Mouse (Mus musculus) liver, postnatal 0 days (tissue): ENCODE data around the gene Atf7. TPM values are rescaled to one million over a fixed set of nuclear protein-coding genes. Genes with fewer than 3 reads are reported as not detected.

ENCODE experiments used
- ATAC-seq: fragments of 200-750 bp; cut with Nextera tagmentation; 2 replicates; pipeline ENCODE4 v1.8.0; 2017; ENCODE audit warnings: mild to moderate bottlenecking, moderate library complexity
- DNase-seq: peaks from one replicate; pipeline ENCODE4 v3.0.0-alpha.2; 2016
- H3K27ac ChIP-seq: fragments of 300-500 bp; sonication (generic); 2 replicates; pipeline ENCODE4 v1.5.1; 2014; ENCODE audit warnings: antibody characterized with exemption, moderate library complexity, mild to moderate bottlenecking, low read depth
- H3K27me3 ChIP-seq: fragments of 300-500 bp; sonication (generic); 2 replicates; pipeline ENCODE4 v1.6.1; 2014; ENCODE audit warnings: low read length, control low read depth, mixed read lengths; ENCODE audit not compliant: insufficient read depth
- H3K36me3 ChIP-seq: fragments of 300-500 bp; sonication (generic); replicated peaks from 2 replicates; pipeline ENCODE4 v1.6.1; 2014; ENCODE audit warnings: mild to moderate bottlenecking, control low read depth, low read length, moderate library complexity, mixed read lengths; ENCODE audit not compliant: insufficient read depth
- H3K4me1 ChIP-seq: fragments of 300-500 bp; sonication (generic); 2 replicates; pipeline ENCODE4 v1.6.1; 2014; ENCODE audit warnings: antibody characterized with exemption, mild to moderate bottlenecking, control low read depth; ENCODE audit not compliant: insufficient read depth
- H3K4me2 ChIP-seq: fragments of 300-500 bp; sonication (generic); 2 replicates; pipeline ENCODE4 v1.6.1; 2014; ENCODE audit warnings: low read depth, mild to moderate bottlenecking, low read length, moderate library complexity, mixed read lengths
- H3K4me3 ChIP-seq: fragments of 300-500 bp; sonication (generic); 2 replicates; pipeline ENCODE4 v1.5.1; 2014; ENCODE audit warnings: low read depth, low read length
- H3K9ac ChIP-seq: fragments of 300-500 bp; sonication (generic); replicated peaks from 2 replicates; pipeline ENCODE4 v1.6.1; 2014; ENCODE audit warnings: mild to moderate bottlenecking, moderate library complexity
- H3K9me3 ChIP-seq: fragments of 300-500 bp; sonication (generic); 2 replicates; pipeline ENCODE4 v1.6.1; 2016; ENCODE audit warnings: mild to moderate bottlenecking, control low read depth, low read length, mixed read lengths
- CTCF ChIP-seq: sonication (generic); IDR thresholded peaks from 2 replicates; pipeline ENCODE4 v1.5.1; 2016; ENCODE audit warnings: antibody characterized with exemption, low read depth
- EP300 ChIP-seq: IDR thresholded peaks from 2 replicates; pipeline ENCODE4 v1.6.1; 2016; ENCODE audit warnings: antibody characterized with exemption, low read depth, mild to moderate bottlenecking
- WGBS: fragments of 180-500 bp; shearing (Covaris S2); extraction: QIAGEN DNeasy Blood & Tissue Kit; methylation state at CpG from one replicate; pipeline ENCODE4 v1.1.7; 2014; ENCODE audit not compliant: insufficient replicate concordance; 5-methylcytosine and 5-hydroxymethylcytosine counted together
- polyA plus RNA-seq: library from polyadenylated mRNA; unstranded; fragments of >200 nt; fragmentation: Nextera tagmentation; extraction: Ambion mirVana; gene quantifications from 2 replicates; pipeline ENCODE4 v1.2.1, GENCODE M21; 2015

The Atf7 gene
- polyA plus RNA-seq, 1 experiment from 2014 or later: 8.1 TPM

GRCm38 (mm10) chr15:102581205-102581604 is 44.1 kb downstream of the Atf7 start:
- H3K27me3 ChIP-seq: no peaks in the 10 kb centered on the region
- H3K4me3 ChIP-seq: no peak overlapping the region
- H3K27ac ChIP-seq: no peak overlapping the region
- DNase-seq (no peak), ATAC-seq (no peak)
- 68% methylated on average over 1 of the region's 1 CpGs for WGBS
- TF ChIP-seq EP300 (no peak), CTCF (no peak)
- H3K9me3 ChIP-seq: no peaks in the 10 kb centered on the region
- H3K4me2 ChIP-seq: no peak overlapping the region
- H3K9ac ChIP-seq: no peak overlapping the region
- H3K36me3 ChIP-seq: 0 out of 2 replicates have a peak, but pooled peaks cover 3% of the 10 kb centered on the region
- 0 out of 2 replicates have a peak, but pooled peaks cover 2% of the 10 kb centered on the region for H3K4me1 ChIP-seq

DNA sequence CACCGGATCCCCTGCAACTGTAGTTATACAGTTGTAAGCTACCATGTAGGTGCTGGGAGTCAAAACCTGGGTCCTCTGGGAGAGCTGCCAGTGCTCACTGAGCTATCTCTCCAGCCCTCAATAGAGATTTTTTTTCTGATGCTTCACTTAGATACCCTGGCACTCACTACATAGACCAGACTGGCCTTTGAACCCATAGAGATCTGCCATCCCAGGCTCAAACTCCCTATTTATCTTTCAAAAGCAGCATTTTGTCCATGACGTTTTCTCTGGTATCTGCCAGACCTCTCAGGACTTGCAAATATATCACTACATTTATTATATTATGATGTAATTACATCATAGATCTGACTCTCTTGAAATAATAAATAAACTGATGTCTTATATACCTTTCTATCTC is 46.9 kb downstream of the Atf7 start:
- Histone ChIP-seq H3K27me3 (no peaks in the 10 kb centered on the region), H3K4me2 (no peak overlapping the region)
- 69% methylated on average over 2 of the region's 2 CpGs for WGBS

GRCm38 (mm10) chr15:102576972-102577371 is 48.3 kb downstream of the Atf7 start:
- Histone ChIP-seq H3K9ac (no peak overlapping the region), H3K27ac (no peak overlapping the region), H3K4me3 (no peak overlapping the region), H3K36me3 (0 out of 2 replicates have a peak, but pooled peaks cover 5% of the 10 kb centered on the region), H3K4me1 (0 out of 2 replicates have a peak, but pooled peaks cover 2% of the 10 kb centered on the region), H3K9me3 (no peaks in the 10 kb centered on the region), H3K4me2 (no peak overlapping the region), H3K27me3 (no peaks in the 10 kb centered on the region)
- ATAC-seq: no peak
- TF ChIP-seq EP300 (no peak), CTCF (no peak)
- WGBS: 95% methylated on average over 1 of the region's 1 CpGs
- DNase-seq: no peak

More for the DNA sequence above, 46.9 kb downstream of the Atf7 start:
- ATAC-seq (no peak), DNase-seq (no peak)
- Histone ChIP-seq H3K4me1 (0 out of 2 replicates have a peak, but pooled peaks cover 2% of the 10 kb centered on the region), H3K4me3 (no peak overlapping the region), H3K36me3 (0 out of 2 replicates have a peak, but pooled peaks cover 5% of the 10 kb centered on the region), H3K27ac (no peak overlapping the region), H3K9ac (no peak overlapping the region), H3K9me3 (no peaks in the 10 kb centered on the region)
- TF ChIP-seq CTCF (no peak), EP300 (no peak)

DNA sequence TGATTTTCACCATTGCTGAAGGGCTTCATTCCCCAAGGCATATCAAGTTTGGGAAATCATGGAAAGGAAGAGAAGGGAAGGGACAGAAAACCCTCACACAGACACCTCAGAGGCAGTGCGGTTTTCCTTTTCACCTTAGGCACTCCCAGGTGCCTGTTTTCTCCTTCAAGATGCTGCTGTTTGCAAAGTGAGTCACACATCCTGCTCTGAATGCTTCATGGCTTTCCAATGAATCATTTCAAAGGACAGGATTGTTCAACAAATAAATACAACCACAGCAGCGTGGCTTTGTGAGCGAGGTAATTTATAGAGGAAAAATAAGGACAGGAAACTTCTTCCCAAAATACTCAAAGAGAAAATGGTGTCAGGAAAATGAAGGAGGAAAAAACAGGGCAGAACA is 53.2 kb downstream of the Atf7 start:
- H3K4me2 ChIP-seq: no peak overlapping the region
- H3K4me3 ChIP-seq: no peak overlapping the region
- no peaks in the 10 kb centered on the region for H3K9me3 ChIP-seq
- no peaks in the 10 kb centered on the region for H3K4me1 ChIP-seq
- 80% methylated on average over 3 of the region's 3 CpGs for WGBS
- ATAC-seq (no peak), DNase-seq (no peak)
- no peak overlapping the region for H3K9ac ChIP-seq
- 0 out of 2 replicates have a peak, but pooled peaks cover 3% of the 10 kb centered on the region for H3K36me3 ChIP-seq
- no peak for TF ChIP-seq EP300
- no peak overlapping the region for H3K27ac ChIP-seq
- H3K27me3 ChIP-seq: no peaks in the 10 kb centered on the region

DNA sequence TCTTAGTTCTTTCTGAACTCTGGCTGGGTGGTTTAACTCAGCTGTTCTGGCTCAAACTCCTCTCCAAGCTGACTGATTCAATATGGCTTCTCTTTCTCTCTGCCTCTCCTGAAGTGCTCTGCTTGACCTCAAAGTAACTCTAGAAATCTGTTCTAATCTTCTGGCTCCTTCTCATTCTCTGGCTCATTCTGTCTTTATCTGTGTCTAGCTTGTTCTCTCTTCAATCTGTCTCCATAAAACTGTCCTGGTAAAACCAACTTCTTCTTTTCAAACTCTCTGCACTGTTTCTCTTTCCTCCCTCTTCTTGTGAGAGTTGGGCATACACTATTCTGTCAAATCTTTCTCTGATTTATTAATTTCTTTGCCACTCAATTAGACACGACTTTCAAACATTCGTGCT is 57.4 kb downstream of the Atf7 start:
- TF ChIP-seq CTCF: no peak
- TF ChIP-seq EP300: no peak
- no peaks in the 10 kb centered on the region for H3K36me3 ChIP-seq
- no peak overlapping the region for H3K4me3 ChIP-seq
- H3K9me3 ChIP-seq: no peaks in the 10 kb centered on the region
- DNase-seq: no peak
- H3K9ac ChIP-seq: no peak overlapping the region
- no peak overlapping the region for H3K4me2 ChIP-seq
- ATAC-seq: no peak
- H3K4me1 ChIP-seq: no peaks in the 10 kb centered on the region
- H3K27ac ChIP-seq: no peak overlapping the region
- no peaks in the 10 kb centered on the region for H3K27me3 ChIP-seq
- WGBS: 57% methylated on average over 2 of the region's 2 CpGs

DNA sequence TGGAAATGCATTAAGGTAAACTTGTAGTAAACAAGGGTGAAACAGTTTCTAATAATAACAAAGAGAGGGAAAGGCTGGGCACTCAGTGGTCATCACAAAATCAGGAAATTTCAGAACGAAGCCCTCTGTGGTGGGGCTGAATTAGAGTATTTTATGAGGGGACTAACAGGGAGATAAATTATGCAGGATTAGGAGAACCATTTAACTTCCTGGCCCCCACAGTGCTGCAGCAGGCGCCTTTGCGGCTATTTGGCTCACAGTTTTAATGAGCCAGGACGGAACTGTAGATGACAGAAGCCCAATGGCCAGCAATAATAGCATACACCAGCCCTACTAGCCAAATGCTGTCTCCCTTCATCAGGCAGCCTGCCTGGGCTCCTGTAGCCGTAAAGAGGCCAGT is 61.6 kb downstream of the Atf7 start:
- Histone ChIP-seq H3K9me3 (no peaks in the 10 kb centered on the region), H3K9ac (no peak overlapping the region), H3K27ac (no peak overlapping the region), H3K36me3 (peaks cover 4% of the 10 kb centered on the region; the same call in 1 of the 2 replicates), H3K4me3 (no peak overlapping the region), H3K4me2 (no peak overlapping the region), H3K4me1 (no peaks in the 10 kb centered on the region), H3K27me3 (no peaks in the 10 kb centered on the region)
- no peak for DNase-seq
- no peak for ATAC-seq
- 89% methylated on average over 5 of the region's 5 CpGs for WGBS
- no peak for TF ChIP-seq EP300
- no peak for TF ChIP-seq CTCF

DNA sequence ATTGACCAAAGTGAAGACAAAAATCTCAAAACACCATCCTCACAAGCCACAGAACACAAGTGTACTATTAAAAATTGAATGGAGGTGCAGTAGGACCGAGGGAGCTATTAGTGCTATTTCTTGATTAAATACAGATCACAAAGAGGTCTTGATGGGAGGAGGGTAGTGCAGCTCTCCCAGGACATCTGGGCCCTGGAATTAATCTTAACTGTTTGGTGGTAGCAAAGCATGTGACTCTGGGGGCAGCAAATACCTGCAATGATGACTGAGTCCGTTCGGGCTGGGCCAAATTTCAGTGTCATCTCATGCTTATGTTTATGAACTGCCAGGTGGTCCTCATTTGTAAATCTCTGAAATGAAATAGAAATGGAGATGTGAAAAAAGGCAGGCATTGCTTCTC is 62.2 kb downstream of the Atf7 start:
- H3K36me3 ChIP-seq: peaks cover 4% of the 10 kb centered on the region
- ATAC-seq (no peak), DNase-seq (no peak)
- H3K9ac ChIP-seq: no peak overlapping the region
- no peaks in the 10 kb centered on the region for H3K9me3 ChIP-seq
- no peak overlapping the region for H3K4me3 ChIP-seq
- H3K27me3 ChIP-seq: no peaks in the 10 kb centered on the region
- WGBS: 85% methylated on average over 3 of the region's 3 CpGs
- H3K27ac ChIP-seq: no peak overlapping the region
- no peak for TF ChIP-seq EP300
- no peak for TF ChIP-seq CTCF
- H3K4me1 ChIP-seq: no peaks in the 10 kb centered on the region
- no peak overlapping the region for H3K4me2 ChIP-seq
